Mouse (Mus musculus) cerebellum, adult 2 months (tissue): ENCODE measurements at regions not wholly inside any gene's neighbourhood (a gene's known extent, or its start where the extent isn't known, plus 50 kb on each side); places are given as distances from the start of the nearest gene placed in this dataset.

Source experiments
- CTCF ChIP-seq: fragments of 200-500 bp; IDR thresholded peaks from 2 replicates; pipeline ENCODE4 v1.5.1; 2011; ENCODE audit warnings: low read depth, mild to moderate bottlenecking, control low read depth, low read length, moderate library complexity, borderline replicate concordance; ENCODE audit not compliant: insufficient read depth
- POLR2A ChIP-seq: fragments of 200-500 bp; IDR thresholded peaks from 2 replicates; pipeline ENCODE4 v1.6.1; 2011; ENCODE audit warnings: low read length, control low read depth, borderline replicate concordance; ENCODE audit not compliant: insufficient read depth

DNA sequence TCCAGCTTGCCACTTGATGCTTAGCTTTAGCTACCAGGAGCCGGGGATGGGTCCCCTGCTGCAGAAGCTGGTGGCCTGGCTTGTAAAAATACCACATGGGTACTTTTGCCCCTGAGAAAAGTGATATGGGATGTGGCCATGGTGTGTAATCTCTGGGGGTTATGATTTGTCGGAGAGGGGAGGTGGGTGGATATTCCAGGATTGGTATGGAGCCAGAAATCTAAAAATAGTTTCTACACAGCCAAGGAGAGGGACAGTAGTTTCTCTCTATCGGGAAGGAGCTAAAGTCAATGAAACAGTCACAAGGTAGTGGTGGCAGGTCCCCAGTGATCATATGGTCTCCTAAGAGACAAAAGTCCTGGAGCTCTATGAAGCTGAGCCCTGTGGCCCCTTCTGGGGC lies 119.6 kb downstream of the Katnal1 start:
- TF ChIP-seq CTCF (no peak), POLR2A (no peak)
